In the genomic region with DNA sequence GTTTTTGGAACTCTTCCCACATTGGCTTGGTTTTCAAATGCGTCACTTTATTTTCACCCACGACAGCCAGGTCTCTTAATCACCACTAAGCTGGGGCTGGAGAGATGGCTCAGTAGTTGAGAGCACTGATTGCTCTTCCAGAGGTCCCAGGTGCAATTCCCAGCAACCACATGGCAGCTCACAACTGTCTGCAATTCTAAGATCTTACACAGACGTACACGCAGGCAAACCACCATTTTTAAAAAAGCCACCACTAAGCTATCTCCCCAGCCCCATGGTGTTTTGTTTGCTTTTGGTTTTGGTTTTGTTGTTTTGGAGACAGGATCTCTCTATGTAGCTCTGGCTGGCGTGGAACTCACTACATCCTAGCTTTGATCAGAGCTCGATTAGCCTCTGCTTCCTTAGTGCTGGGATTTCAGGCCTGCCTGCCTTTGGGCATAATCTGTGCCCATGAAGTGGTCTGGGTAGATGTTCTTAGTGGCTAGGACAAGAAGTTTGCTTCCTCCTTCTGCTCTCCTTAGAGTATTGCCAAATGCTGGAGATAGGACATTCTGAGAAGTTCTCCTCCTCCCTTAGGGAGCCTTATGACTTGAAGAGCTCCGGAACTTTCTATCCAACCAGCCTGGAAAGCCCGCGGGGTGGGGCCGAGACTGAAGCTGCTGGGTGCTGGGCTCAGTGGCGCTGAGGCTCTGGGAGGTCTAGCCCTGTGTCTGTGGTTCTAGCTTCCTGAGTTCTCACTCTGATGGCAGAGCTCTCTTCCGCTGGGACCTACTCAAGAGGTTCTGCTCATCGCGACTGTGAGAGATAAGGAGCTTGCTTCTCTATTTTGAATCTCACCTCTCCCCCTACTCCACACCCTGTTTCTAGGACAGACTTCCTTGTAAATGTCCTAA, we compare ENCODE assay signal across 9 mouse cellular contexts. TPM values are rescaled to one million over a fixed set of nuclear protein-coding genes. Genes with fewer than 3 reads are reported as not detected.
DNase-seq lines count a peak whose midpoint lies in the region; ATAC-seq and TF ChIP-seq lines count a peak whose summit lies in the region.
"Had no signal": no experiment of that assay in that cellular context is flagged by ENCODE, and none has a peak within 500 bp of the region (broad histone marks: within the 10 kb centered on the region; RNA-seq: fewer than 3 reads in every experiment).

No protein-coding gene starts in this region.

- peak; percentile 34 for DNase-seq in adrenal gland, postnatal 14 days
- no peak for DNase-seq in adrenal gland, adult 8-10 months
- peak; percentile 22 for DNase-seq in lung, embryonic 14.5 days
- DNase-seq in splenic B cell, adult 2 months (ENCODE audit: low read depth, low spot score), result peak; percentile 73
- no peak for DNase-seq in limb, embryonic 10.5 days (ENCODE audit: low spot score)

- no peaks in the 10 kb centered on the region for H3K27me3 ChIP-seq in lung, embryonic 14.5 days (ENCODE audit: insufficient read depth, low read length)
- H3K27me3 ChIP-seq in splenic B cell, adult 2 months (ENCODE audit: control insufficient read depth, insufficient read depth, low read length, poor library complexity, severe bottlenecking), result no peaks in the 10 kb centered on the region
- no peaks in the 10 kb centered on the region for H3K27me3 ChIP-seq in hindbrain, embryonic 13.5 days
- no peaks in the 10 kb centered on the region for H3K27me3 ChIP-seq in forebrain, embryonic 15.5 days
- no peaks in the 10 kb centered on the region for H3K27me3 ChIP-seq in limb, embryonic 10.5 days (ENCODE audit: low read depth, poor library complexity, severe bottlenecking)

- H3K27ac ChIP-seq in lung, embryonic 14.5 days (ENCODE audit: low read depth), result no peak overlapping the region
- H3K27ac ChIP-seq in hindbrain, embryonic 13.5 days, result no peak overlapping the region
- no peak overlapping the region for H3K27ac ChIP-seq in forebrain, embryonic 15.5 days (replicated peaks)
- no peak overlapping the region for H3K27ac ChIP-seq in limb, embryonic 10.5 days

- no peak for TF ChIP-seq CTCF in lung, embryonic 14.5 days (IDR thresholded peaks at IDR 0.05; ENCODE audit: low read depth)

- H3K9ac ChIP-seq in lung, embryonic 14.5 days, result no peak overlapping the region
- no peak overlapping the region for H3K9ac ChIP-seq in hindbrain, embryonic 13.5 days
- H3K9ac ChIP-seq in forebrain, embryonic 15.5 days (replicated peaks), result no peak overlapping the region

- no peak overlapping the region for H3K4me3 ChIP-seq in lung, embryonic 14.5 days (ENCODE audit: low read depth, low read length)
- no peak overlapping the region for H3K4me3 ChIP-seq in hindbrain, embryonic 13.5 days
- H3K4me3 ChIP-seq in forebrain, embryonic 15.5 days, result no peak overlapping the region
- no peak overlapping the region for H3K4me3 ChIP-seq in limb, embryonic 10.5 days

- 74% methylated on average over 14 of the region's 14 CpGs for WGBS in lung, embryonic 14.5 days
- WGBS in hindbrain, embryonic 13.5 days, result 89% methylated on average over 14 of the region's 14 CpGs
- 84% methylated on average over 14 of the region's 14 CpGs for WGBS in forebrain, embryonic 15.5 days
- WGBS in limb, embryonic 10.5 days, result 84% methylated on average over 14 of the region's 14 CpGs

- no peaks in the 10 kb centered on the region for H3K9me3 ChIP-seq in lung, embryonic 14.5 days (ENCODE audit: low read depth, low read length)
- H3K9me3 ChIP-seq in hindbrain, embryonic 13.5 days, result no peaks in the 10 kb centered on the region
- no peaks in the 10 kb centered on the region for H3K9me3 ChIP-seq in forebrain, embryonic 15.5 days
- no peaks in the 10 kb centered on the region for H3K9me3 ChIP-seq in limb, embryonic 10.5 days (replicated peaks)

- H3K36me3 ChIP-seq in lung, embryonic 14.5 days (ENCODE audit: insufficient read depth), result no peaks in the 10 kb centered on the region
- no peaks in the 10 kb centered on the region for H3K36me3 ChIP-seq in splenic B cell, adult 2 months (ENCODE audit: control insufficient read depth, insufficient read depth, low read length, poor library complexity, severe bottlenecking)
- no peaks in the 10 kb centered on the region for H3K36me3 ChIP-seq in hindbrain, embryonic 13.5 days
- H3K36me3 ChIP-seq in forebrain, embryonic 15.5 days, result no peaks in the 10 kb centered on the region
- H3K36me3 ChIP-seq in limb, embryonic 10.5 days, result no peaks in the 10 kb centered on the region

- no peaks in the 10 kb centered on the region for H3K4me1 ChIP-seq in lung, embryonic 14.5 days (ENCODE audit: insufficient read depth)
- no peaks in the 10 kb centered on the region for H3K4me1 ChIP-seq in hindbrain, embryonic 13.5 days (replicated peaks)
- H3K4me1 ChIP-seq in forebrain, embryonic 15.5 days, result no peaks in the 10 kb centered on the region
- H3K4me1 ChIP-seq in limb, embryonic 10.5 days, result no peaks in the 10 kb centered on the region

- no peak overlapping the region for H3K4me2 ChIP-seq in lung, embryonic 14.5 days
- H3K4me2 ChIP-seq in hindbrain, embryonic 13.5 days, result no peak overlapping the region
- H3K4me2 ChIP-seq in forebrain, embryonic 15.5 days (replicated peaks), result no peak overlapping the region

- ATAC-seq in erythroblast, adult 5-6 weeks (replicated peaks; ENCODE audit: low FRiP score, poor library complexity, severe bottlenecking), result peak; percentile 17; the same call in 1 of the 2 replicates
- ATAC-seq in lung, embryonic 14.5 days (ENCODE audit: insufficient read depth), result no peak
- ATAC-seq in hindbrain, embryonic 13.5 days (ENCODE audit: low FRiP score), result no peak
- no peak for ATAC-seq in forebrain, embryonic 15.5 days (replicated peaks)
- ATAC-seq: forebrain, embryonic 14.5 days had no signal

RNA-seq across cellular contexts. Expression of gene Phf20, which starts 6.0 kb away (rescaled TPM):
- 40.9 and 44.4 TPM in 2 replicates for total RNA-seq in adrenal gland, postnatal 14 days (2021)
- total RNA-seq in adrenal gland, adult 8-10 months (2022), result 10 to 100 TPM; 44.2 to 79.9 (median 57.6) TPM
- 12.7 and 13.6 TPM in 2 replicates for total RNA-seq in erythroblast, adult 5-6 weeks (2015; ENCODE audit: low replicate concordance)
- total RNA-seq in erythroblast, adult 5-6 weeks (2017; ENCODE audit: low replicate concordance), result 7.1 and 15.3 TPM in 2 replicates
- polyA plus RNA-seq in lung, embryonic 14.5 days (2014; fragmentation: Nextera tagmentation; extraction: Ambion mirVana), result 73.6 and 77.3 TPM in 2 replicates
- polyA plus RNA-seq in hindbrain, embryonic 13.5 days (2015; fragmentation: Nextera tagmentation; extraction: Ambion mirVana), result 102 and 107 TPM in 2 replicates
- 153 and 157 TPM in 2 replicates for polyA plus RNA-seq in forebrain, embryonic 15.5 days (2015; fragmentation: Nextera tagmentation; extraction: Ambion mirVana)
- 68.1 and 75.5 TPM in 2 replicates for polyA plus RNA-seq in limb, embryonic 10.5 days (2016; fragmentation: Nextera tagmentation; extraction: Ambion mirVana)

RNA-seq across cellular contexts. Expression of gene Rbm39, which starts 10.2 kb away (rescaled TPM):
- 338 and 382 TPM in 2 replicates for total RNA-seq in adrenal gland, postnatal 14 days (2021)
- total RNA-seq in adrenal gland, adult 8-10 months (2022), result 100 to 1,000 TPM; 313 to 619 (median 423) TPM
- total RNA-seq in erythroblast, adult 5-6 weeks (2015; ENCODE audit: low replicate concordance), result 528 and 548 TPM in 2 replicates
- 550 and 778 TPM in 2 replicates for total RNA-seq in erythroblast, adult 5-6 weeks (2017; ENCODE audit: low replicate concordance)
- 563 and 569 TPM in 2 replicates for polyA plus RNA-seq in lung, embryonic 14.5 days (2014; fragmentation: Nextera tagmentation; extraction: Ambion mirVana)
- 563 and 565 TPM in 2 replicates for polyA plus RNA-seq in hindbrain, embryonic 13.5 days (2015; fragmentation: Nextera tagmentation; extraction: Ambion mirVana)
- polyA plus RNA-seq in forebrain, embryonic 15.5 days (2015; fragmentation: Nextera tagmentation; extraction: Ambion mirVana), result 579 and 585 TPM in 2 replicates
- polyA plus RNA-seq in limb, embryonic 10.5 days (2016; fragmentation: Nextera tagmentation; extraction: Ambion mirVana), result 469 and 559 TPM in 2 replicates

RNA-seq across cellular contexts. Expression of gene Nfs1, which starts 46.3 kb away (rescaled TPM):
- 71.2 and 77.5 TPM in 2 replicates for total RNA-seq in adrenal gland, postnatal 14 days (2021)
- 100 to 1,000 TPM in 2 of 4 experiments, 10 to 100 TPM in 2; 93.4 to 102 (median 100) TPM for total RNA-seq in adrenal gland, adult 8-10 months (2022)
- 6.3 and 17.8 TPM in 2 replicates for total RNA-seq in erythroblast, adult 5-6 weeks (2015; ENCODE audit: low replicate concordance)
- total RNA-seq in erythroblast, adult 5-6 weeks (2017; ENCODE audit: low replicate concordance), result 12.8 and 13.7 TPM in 2 replicates
- 37.5 and 40.9 TPM in 2 replicates for polyA plus RNA-seq in lung, embryonic 14.5 days (2014; fragmentation: Nextera tagmentation; extraction: Ambion mirVana)
- polyA plus RNA-seq in hindbrain, embryonic 13.5 days (2015; fragmentation: Nextera tagmentation; extraction: Ambion mirVana), result 30.0 and 35.7 TPM in 2 replicates
- polyA plus RNA-seq in forebrain, embryonic 15.5 days (2015; fragmentation: Nextera tagmentation; extraction: Ambion mirVana), result 40.7 TPM in 2 replicates
- 38.2 and 43.2 TPM in 2 replicates for polyA plus RNA-seq in limb, embryonic 10.5 days (2016; fragmentation: Nextera tagmentation; extraction: Ambion mirVana)

RNA-seq across cellular contexts. Expression of gene Romo1, which starts 46.4 kb away (rescaled TPM):
- total RNA-seq in adrenal gland, postnatal 14 days (2021), result 378 and 386 TPM in 2 replicates
- total RNA-seq in adrenal gland, adult 8-10 months (2022), result 100 to 1,000 TPM; 238 to 388 (median 304) TPM
- 25.4 and 29.3 TPM in 2 replicates for total RNA-seq in erythroblast, adult 5-6 weeks (2015; ENCODE audit: low replicate concordance)
- 12.7 TPM in 1 of 2 replicates, not detected in the other for total RNA-seq in erythroblast, adult 5-6 weeks (2017; ENCODE audit: low replicate concordance)
- 396 and 414 TPM in 2 replicates for polyA plus RNA-seq in lung, embryonic 14.5 days (2014; fragmentation: Nextera tagmentation; extraction: Ambion mirVana)
- polyA plus RNA-seq in hindbrain, embryonic 13.5 days (2015; fragmentation: Nextera tagmentation; extraction: Ambion mirVana), result 443 and 462 TPM in 2 replicates
- 363 and 422 TPM in 2 replicates for polyA plus RNA-seq in forebrain, embryonic 15.5 days (2015; fragmentation: Nextera tagmentation; extraction: Ambion mirVana)
- 380 and 410 TPM in 2 replicates for polyA plus RNA-seq in limb, embryonic 10.5 days (2016; fragmentation: Nextera tagmentation; extraction: Ambion mirVana)

Comparison
In these comparisons a context has a peak if more than half of its experiments do, and no peak if none do; other contexts are left out.
1. DNase-seq: peak in adrenal gland, postnatal 14 days (single experiment), lung, embryonic 14.5 days (single experiment) and splenic B cell, adult 2 months (single experiment); none in adrenal gland, adult 8-10 months (single experiment) and limb, embryonic 10.5 days (single experiment).